Mouse (Mus musculus) MEL (cell line): ENCODE data around the gene Ermap.

Experiments
- BHLHE40 ChIP-seq: IDR thresholded peaks from 2 replicates; pipeline ENCODE4 v1.6.1; 2012; ENCODE audit warnings: low read depth, mild to moderate bottlenecking, inconsistent platforms, low read length, improper control_type of control experiment, borderline replicate concordance
- CTCF ChIP-seq, 3 experiments: IDR thresholded peaks in 2 of 3; conservative IDR thresholded peaks in 1 of 3; 2 replicates each; pipeline ENCODE4 v1.5.1; 2011 to 2012; ENCODE audit warnings: low read length in 3 of 3, low read depth in 2 of 3, mild to moderate bottlenecking in 2 of 3, improper control_type of control experiment in 1 of 3, inconsistent platforms in 1 of 3, mixed read lengths in 1 of 3, moderate library complexity in 1 of 3; ENCODE audit not compliant: control insufficient read depth in 1 of 3, insufficient read depth in 1 of 3, poor library complexity in 1 of 3, severe bottlenecking in 1 of 3
- E2F4 ChIP-seq: IDR thresholded peaks from 2 replicates; pipeline ENCODE4 v1.6.1; 2011; ENCODE audit warnings: low read depth, low read length, improper control_type of control experiment, borderline replicate concordance
- EP300 ChIP-seq, 2 experiments: IDR thresholded peaks; 2 replicates each; pipeline ENCODE4 v1.6.1; 2011; ENCODE audit warnings: improper control_type of control experiment in 2 of 2, low read length in 2 of 2, low read depth in 1 of 2, mild to moderate bottlenecking in 1 of 2
- GABPA ChIP-seq: IDR thresholded peaks from 2 replicates; pipeline ENCODE4 v1.6.1; 2012; ENCODE audit warnings: low read depth, mild to moderate bottlenecking, inconsistent platforms, low read length, improper control_type of control experiment, moderate library complexity
- MXI1 ChIP-seq: IDR thresholded peaks from 2 replicates; pipeline ENCODE4 v1.6.1; 2011; ENCODE audit warnings: mild to moderate bottlenecking, low read depth, low read length, improper control_type of control experiment
- MYC ChIP-seq: IDR thresholded peaks from 2 replicates; pipeline ENCODE4 v1.6.1; 2011; ENCODE audit warnings: low read depth, mild to moderate bottlenecking, low read length, improper control_type of control experiment, moderate library complexity
- SMC3 ChIP-seq: IDR thresholded peaks from 2 replicates; pipeline ENCODE4 v1.6.1; 2011; ENCODE audit warnings: low read depth, low read length, improper control_type of control experiment
- TAL1 ChIP-seq: IDR thresholded peaks from 2 replicates; pipeline ENCODE4 v1.6.1; 2012; ENCODE audit warnings: mild to moderate bottlenecking, inconsistent platforms, low read length, moderate library complexity, mixed read lengths

DNA sequence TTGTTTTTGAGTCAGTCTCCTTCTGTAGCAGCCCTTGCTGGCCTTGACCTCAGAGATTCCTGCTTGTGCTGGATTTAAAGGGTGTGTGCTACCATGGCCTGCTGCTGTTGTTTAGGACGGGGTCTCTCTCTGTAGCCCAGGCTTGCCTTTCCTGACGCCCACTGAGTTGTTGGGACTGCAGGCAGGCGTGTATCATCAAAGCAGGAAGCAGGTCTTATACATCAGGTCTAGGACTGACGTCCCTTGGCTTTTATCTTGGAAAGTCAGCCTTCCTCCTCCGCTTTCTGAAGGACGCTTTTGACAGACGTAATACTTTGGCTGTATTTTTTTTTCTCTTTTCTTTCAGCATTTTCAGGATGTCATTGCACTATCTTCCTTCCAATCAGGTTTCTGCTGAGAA is 23.9 kb downstream of the Ermap start:
- no peak for TF ChIP-seq GABPA
- TF ChIP-seq SMC3 = no peak
- peak; percentile 53 to 67; a peak in 3 of 4 replicates for TF ChIP-seq EP300 (IDR thresholded peaks at IDR 0.05; ENCODE audit: low read depth in 1 of 2, low read length in 2 of 2)
- peak; percentile 77 for TF ChIP-seq TAL1
- TF ChIP-seq MXI1 = no peak
- TF ChIP-seq CTCF (IDR thresholded peaks at IDR 0.05 in 2 of 3, conservative IDR thresholded peaks at IDR 0.05 in 1 of 3; ENCODE audit: control insufficient read depth in 1 of 3, insufficient read depth in 1 of 3, low read depth in 2 of 3, low read length in 3 of 3, poor library complexity in 1 of 3, severe bottlenecking in 1 of 3) = no peak
- no peak for TF ChIP-seq BHLHE40
- no peak for TF ChIP-seq E2F4
- no peak for TF ChIP-seq MYC
